Mouse (Mus musculus): Measurements from ENCODE around the gene Kcns1.
"Not testable (repeated sequence)": the region's sequence is repeated elsewhere in the genome, so short reads cannot be mapped to it uniquely, and the experiment has no call there.

The Kcns1 gene

GRCm38 (mm10) chr2:164170902-164171301 is at the start of gene Kcns1:
Gene Kcns1 (minus strand): TSS chr2:164171113.
- CTCF ChIA-PET: no interaction called here

GRCm38 (mm10) chr2:164219295-164219694 is 48.4 kb upstream of the Kcns1 start:
- CTCF ChIA-PET: interaction anchor here (0.6 kb wide), 1 partner anchor 24 kb away, joined by 3 read pairs; no protein-coding TSS in a partner anchor

GRCm38 (mm10) chr2:164212711-164213110 is 41.8 kb upstream of the Kcns1 start:
- CTCF ChIA-PET: interaction anchor here (0.6 kb wide), 1 partner anchor 105 kb away, joined by 3 read pairs; no protein-coding TSS in a partner anchor

GRCm38 (mm10) chr2:164210892-164211291 is 40.0 kb upstream of the Kcns1 start:
- CTCF ChIA-PET: no interaction called here

GRCm38 (mm10) chr2:164206676-164207075 is 35.8 kb upstream of the Kcns1 start:
- CTCF ChIA-PET: no interaction called here

GRCm38 (mm10) chr2:164206011-164206410 is 35.1 kb upstream of the Kcns1 start:
- CTCF ChIA-PET: not testable (repeated sequence)

DNA sequence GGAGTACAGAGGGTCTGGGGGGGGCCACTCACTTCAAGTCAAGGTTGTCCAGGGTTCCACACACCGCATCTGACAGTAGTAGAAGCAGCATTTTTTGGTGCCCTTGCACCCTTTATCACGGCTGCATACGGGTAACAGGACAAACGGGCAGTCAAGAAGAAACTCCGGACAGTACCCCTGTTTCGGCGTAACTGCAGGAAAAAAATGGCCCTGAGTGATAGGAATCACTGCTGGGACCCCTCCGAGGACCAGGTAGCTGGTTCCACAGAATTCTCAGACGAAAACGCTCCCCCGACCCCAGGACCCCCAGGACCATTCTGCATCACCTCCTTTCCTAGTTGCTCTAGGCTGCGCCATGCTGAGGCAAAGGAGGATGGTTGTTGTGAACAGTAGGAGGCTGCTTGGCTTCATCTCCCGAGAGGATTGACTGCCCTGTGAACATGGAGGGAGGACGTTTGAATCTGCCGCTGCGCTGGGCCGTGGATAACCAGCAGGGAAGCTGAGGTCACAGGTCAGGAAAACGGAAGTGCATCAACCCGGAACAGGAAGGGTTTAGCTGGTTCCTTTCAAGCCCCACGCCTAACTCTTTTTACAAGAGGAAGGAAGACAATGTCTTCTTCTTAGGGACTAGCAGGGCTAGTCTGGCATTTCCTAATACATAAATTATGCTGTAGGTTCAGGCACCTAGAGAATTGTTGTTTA is 28.9 kb upstream of the Kcns1 start, which contains the start of gene Wfdc15a:
Gene Wfdc15a, minus strand, starts transcription at position 505 of the 702 bp plus-strand sequence.
- CTCF ChIA-PET: interaction anchor here (0.7 kb wide), 1 partner anchor 373 kb away, joined by 3 read pairs; no protein-coding TSS in a partner anchor

DNA sequence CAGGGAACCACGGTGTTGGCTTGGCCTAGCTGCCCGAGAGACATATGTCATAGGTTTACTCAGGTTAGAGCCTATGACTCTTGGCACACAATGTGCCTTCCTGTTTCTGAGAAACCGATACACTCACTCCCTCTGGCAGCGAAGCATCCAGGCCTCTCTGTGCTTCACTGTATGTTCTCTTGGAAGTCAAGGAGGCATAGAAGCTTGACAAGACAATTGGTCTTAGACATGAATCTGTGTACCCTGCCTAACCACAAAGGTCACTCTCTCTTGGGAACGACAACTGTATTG is 25.7 kb upstream of the Kcns1 start:
- CTCF ChIA-PET: no interaction called here

- CTCF ChIA-PET: no interaction called here
Observed at GRCm38 (mm10) chr2:164195971-164196699, 25.2 kb upstream of the Kcns1 start.

- CTCF ChIA-PET: no interaction called here
Observed at GRCm38 (mm10) chr2:164194959-164195630, 24.2 kb upstream of the Kcns1 start.

DNA sequence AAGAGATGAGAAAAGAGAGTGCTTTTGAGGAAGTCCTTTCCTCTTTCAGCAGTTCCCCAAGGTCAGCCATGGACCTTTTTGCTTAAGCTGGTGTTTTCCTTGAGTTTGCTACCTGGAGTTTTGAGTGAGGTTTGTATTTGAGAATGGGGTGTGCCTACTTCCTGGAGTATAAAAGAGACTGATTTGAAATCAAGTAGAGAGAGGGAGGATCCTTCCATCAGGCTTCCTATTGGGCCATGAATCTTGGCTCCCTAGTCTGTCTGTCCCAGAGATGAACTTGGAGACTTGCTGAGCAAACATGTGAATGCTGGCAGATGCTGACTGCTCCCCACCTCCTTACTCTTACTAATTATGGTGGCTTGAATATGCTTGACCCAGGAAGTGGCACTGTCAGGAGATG is 21.4 kb upstream of the Kcns1 start:
- CTCF ChIA-PET: no interaction called here

GRCm38 (mm10) chr2:164190576-164190975 is 19.7 kb upstream of the Kcns1 start, which contains the start of gene Wfdc12:
Gene Wfdc12 (minus strand): TSS chr2:164190608.
- CTCF ChIA-PET: no interaction called here

- CTCF ChIA-PET: no interaction called here
Observed at GRCm38 (mm10) chr2:164188722-164189121, 17.8 kb upstream of the Kcns1 start.

DNA sequence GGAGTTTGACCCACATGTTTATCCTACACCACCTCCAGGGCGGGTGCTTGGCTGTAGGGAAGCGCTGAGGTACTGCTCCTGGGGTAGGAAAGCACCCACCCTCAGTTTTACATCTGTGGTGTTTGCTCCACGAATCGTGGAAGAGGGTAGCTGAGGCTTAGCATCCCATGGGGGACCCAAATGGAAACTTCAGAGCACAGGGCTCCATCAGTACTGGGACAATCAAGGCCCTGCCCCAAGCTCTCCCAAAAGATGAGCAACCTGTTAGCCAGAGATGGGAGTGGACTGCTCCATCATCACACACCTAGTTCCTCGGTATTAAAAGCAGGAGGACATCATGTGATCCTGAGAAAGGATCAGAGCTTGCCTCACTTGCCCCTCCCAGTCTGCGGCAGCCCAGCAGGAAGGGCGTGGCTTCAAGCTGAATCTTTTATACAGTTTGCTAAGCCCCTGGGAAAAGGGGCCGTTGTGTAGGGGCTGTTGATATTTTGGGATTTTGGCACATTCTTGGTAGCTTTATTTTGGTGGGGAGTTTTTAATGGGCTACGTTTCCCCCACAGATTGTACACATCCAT is 13.3 kb upstream of the Kcns1 start:
- CTCF ChIA-PET: no interaction called here

DNA sequence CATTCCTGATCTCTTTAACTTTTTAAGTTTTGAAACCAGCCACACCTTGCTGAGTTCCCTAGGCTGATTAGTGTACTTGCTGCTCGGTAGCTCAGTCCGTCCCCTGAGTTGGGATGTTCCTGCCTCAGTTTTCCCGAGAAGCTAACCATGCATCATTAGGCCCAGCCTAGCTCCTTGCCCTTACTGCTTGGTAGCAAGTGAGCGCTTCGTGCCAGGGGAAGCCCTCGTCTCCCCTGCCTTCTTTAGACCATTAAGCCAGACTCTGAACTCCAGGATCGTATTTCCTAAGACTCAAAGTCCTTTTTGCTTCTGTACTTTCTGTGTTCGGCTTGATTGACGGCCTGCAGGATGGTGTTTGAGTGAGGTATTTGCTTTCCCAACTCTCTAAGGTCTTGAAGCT is 12.4 kb upstream of the Kcns1 start:
- CTCF ChIA-PET: interaction anchor here (0.6 kb wide), 1 partner anchor 15 kb away, joined by 4 read pairs; no protein-coding TSS in a partner anchor

DNA sequence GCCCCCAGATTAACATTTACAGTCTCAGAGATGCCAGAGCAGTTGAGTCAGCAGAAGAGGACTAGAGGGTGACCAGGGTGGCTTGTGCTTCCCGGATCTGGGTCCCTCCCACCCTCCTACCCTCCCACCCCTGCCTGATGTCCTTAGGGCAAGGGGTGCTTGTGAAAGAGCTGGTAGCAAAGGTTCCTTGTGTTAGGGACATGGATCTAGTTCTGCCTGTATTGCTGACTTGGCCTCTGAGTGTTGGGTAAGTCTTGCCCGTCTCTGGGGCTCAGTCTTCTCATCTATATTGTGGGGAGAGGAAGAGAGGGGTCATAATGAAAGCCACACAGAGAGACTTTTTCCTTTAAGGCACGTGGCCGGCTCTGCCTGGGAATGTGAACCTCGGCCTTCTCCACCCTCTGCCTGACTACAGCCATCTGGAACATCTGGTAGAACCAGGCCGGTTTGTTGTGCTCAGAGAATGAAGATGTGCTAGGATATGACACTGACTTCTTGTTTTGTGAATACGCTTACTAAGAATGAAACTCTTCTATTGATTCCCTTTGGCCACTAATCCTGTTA is 11.9 kb upstream of the Kcns1 start, which contains the start of gene Wfdc5:
Gene Wfdc5, minus strand, starts transcription at position 51 of the 564 bp plus-strand sequence.
- CTCF ChIA-PET: interaction anchor here (0.6 kb wide), 1 partner anchor 15 kb away, joined by 4 read pairs; no protein-coding TSS in a partner anchor

DNA sequence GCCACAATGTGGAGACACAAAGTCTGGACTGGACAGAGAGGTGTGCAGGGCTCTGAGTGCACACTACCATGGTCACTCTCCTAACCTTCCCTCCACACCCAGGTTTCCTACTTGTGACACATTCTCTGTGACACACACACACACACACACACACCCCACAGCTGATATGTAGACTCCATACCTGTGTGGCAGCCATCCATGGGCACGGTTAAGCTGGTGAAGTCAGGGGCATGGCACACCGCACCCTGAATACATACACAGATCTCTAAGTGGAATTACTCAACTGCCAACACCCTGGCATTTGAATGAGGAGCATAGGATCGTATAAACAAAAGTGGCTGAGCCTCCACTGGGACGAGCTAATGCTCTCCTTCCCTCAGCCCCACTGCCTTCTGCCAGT is 9.9 kb upstream of the Kcns1 start:
- CTCF ChIA-PET: interaction anchor here (0.8 kb wide), 1 partner anchor 1895 kb away, joined by 4 read pairs; no protein-coding TSS in a partner anchor

DNA sequence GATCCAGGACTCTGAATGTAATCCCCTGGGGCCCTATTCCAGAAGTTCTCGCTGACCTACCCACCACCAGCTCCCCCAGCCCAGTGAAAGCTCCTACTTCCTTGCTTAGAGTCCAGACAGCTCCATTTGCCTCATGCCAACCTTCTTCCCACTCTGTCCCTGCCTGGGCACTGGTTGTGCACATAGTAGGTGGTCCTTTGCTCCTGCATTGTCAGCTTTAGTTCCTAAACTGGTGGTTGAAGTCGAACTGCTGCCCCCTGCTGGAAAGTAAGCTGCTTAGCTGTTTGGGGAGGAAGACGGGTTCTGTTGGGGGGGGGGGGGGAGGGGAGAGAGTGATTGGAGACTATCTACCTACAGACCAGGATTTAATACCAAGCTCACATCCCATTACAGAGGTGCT is 9.2 kb upstream of the Kcns1 start:
- CTCF ChIA-PET: interaction anchor here (0.6 to 0.9 kb wide), 3 partner anchors 66 to 1896 kb away, joined by 3 to 6 read pairs (median 4); no protein-coding TSS in a partner anchor

- CTCF ChIA-PET: no interaction called here
Observed at GRCm38 (mm10) chr2:164177831-164178230, 6.9 kb upstream of the Kcns1 start.

- CTCF ChIA-PET: no interaction called here
Observed at GRCm38 (mm10) chr2:164175850-164176249, 4.9 kb upstream of the Kcns1 start.

DNA sequence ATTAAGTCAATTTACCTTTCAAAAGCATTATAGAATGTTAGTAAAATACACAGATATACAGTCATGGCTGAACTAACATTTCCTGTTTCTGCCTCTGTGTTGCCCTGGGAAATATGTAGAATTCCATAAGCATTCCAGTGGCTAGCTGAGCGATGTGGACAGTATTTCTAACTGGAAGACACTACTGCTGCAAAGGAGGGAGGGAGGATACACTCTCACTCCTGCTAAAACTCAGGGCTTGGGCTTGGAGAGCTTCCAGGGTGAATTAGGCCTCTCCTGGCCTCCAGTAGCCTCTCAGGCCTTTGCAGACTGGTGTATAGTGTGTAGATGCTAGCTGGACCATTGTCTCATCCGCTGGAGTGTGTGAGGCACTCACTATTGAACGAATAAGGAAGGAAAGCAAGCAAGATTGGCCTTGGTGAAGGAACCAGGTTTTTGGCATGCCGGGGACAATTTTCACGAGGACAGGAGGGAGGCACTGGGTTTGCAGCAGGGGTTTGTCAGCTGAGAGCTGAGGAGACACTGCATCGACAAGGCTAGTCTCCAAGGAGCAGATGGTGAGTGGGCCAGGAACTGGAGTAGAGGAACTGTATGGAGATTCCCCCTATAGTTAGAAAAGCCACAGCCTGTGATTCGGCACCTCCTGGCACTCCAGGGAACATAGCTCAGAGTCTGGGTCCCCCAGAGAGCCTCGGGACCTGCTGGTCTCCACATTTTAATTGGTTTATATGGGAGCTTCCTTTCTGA is 3.9 kb upstream of the Kcns1 start:
- CTCF ChIA-PET: no interaction called here
